Mouse (Mus musculus): Measurements from ENCODE around the gene 3110018I06Rik. TPM values are rescaled to one million over a fixed set of nuclear protein-coding genes. Genes with fewer than 3 reads are reported as not detected.

3110018I06Rik gene
- polyA plus RNA-seq, 1 experiment from 2014 or later = not detected

DNA sequence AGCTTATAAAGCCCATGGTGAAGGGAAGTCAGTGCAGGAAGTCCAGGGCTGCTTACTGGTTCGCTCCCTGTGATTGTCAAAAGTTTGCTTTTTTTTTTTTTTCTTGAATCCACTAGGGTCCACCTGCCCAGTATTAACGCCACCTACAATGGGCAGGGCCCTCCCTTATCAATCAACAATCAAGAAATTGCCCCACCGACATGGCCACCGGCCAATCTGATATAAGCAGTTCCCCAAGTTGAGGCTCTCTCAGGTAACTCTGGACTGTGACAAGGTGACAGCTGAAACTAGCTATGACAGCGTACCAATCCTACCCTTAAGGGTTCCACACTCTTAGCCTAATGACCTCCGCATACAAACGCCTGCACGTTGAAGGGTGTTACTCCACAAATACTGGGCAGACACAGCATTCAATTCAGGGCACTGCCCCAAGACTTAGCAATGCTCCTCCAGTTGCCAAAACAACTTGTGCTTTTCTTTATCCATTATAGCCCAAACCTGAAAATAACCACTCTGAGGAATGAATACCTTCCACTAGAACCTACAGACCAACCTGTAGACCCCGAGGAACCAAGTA lies 21.3 kb downstream of the 3110018I06Rik start:
- Histone ChIP-seq H3K27ac (ENCODE audit: low read depth, low read length) (no peak overlapping the region), H3K36me3 (ENCODE audit: control insufficient read depth, insufficient read depth, low read length) (no peaks in the 10 kb centered on the region), H3K4me2 (no peak overlapping the region), H3K4me3 (ENCODE audit: low read depth, low read length) (no peak overlapping the region), H3K27me3 (ENCODE audit: control insufficient read depth, insufficient read depth, low read length) (no peaks in the 10 kb centered on the region), H3K4me1 (ENCODE audit: control insufficient read depth, insufficient read depth, low read length) (no peaks in the 10 kb centered on the region), H3K9me3 (replicated peaks; ENCODE audit: control insufficient read depth, low read length) (no peaks in the 10 kb centered on the region), H3K9ac (ENCODE audit: low read depth, low read length) (no peak overlapping the region)
- 82% methylated on average over 9 of the region's 9 CpGs for WGBS (ENCODE audit: insufficient replicate concordance)
- ATAC-seq (replicated peaks; ENCODE audit: insufficient number of reproducible peaks, low FRiP score, low TSS enrichment) = no peak

DNA sequence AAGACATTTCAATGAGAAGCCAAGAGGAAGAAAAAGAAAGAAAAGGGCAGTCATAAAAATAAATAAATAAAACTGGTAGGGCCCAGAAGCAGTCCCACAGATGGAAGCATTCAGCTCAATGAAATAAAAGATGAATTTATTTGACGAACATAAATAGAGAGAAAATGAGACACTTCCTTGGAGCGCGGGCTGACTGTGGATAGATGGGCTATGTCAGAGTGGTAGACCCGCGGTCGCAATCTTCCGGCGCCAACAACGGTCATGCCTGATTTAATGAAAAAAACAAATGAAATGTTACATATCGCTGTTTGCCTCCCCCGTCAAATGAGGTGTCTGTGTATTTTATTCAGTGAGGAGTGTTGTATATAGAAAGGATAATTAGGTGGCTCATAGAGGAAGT lies 22.7 kb downstream of the 3110018I06Rik start:
- no peak overlapping the region for H3K9ac ChIP-seq (ENCODE audit: low read depth, low read length)
- no peak overlapping the region for H3K4me3 ChIP-seq (ENCODE audit: low read depth, low read length)
- no peaks in the 10 kb centered on the region for H3K27me3 ChIP-seq (ENCODE audit: control insufficient read depth, insufficient read depth, low read length)
- 84% methylated on average over 11 of the region's 11 CpGs for WGBS (ENCODE audit: insufficient replicate concordance)
- no peaks in the 10 kb centered on the region for H3K9me3 ChIP-seq (replicated peaks; ENCODE audit: control insufficient read depth, low read length)
- H3K36me3 ChIP-seq (ENCODE audit: control insufficient read depth, insufficient read depth, low read length) = no peaks in the 10 kb centered on the region
- H3K27ac ChIP-seq (ENCODE audit: low read depth, low read length) = no peak overlapping the region
- ATAC-seq (replicated peaks; ENCODE audit: insufficient number of reproducible peaks, low FRiP score, low TSS enrichment) = no peak
- no peak overlapping the region for H3K4me2 ChIP-seq
- H3K4me1 ChIP-seq (ENCODE audit: control insufficient read depth, insufficient read depth, low read length) = no peaks in the 10 kb centered on the region

DNA sequence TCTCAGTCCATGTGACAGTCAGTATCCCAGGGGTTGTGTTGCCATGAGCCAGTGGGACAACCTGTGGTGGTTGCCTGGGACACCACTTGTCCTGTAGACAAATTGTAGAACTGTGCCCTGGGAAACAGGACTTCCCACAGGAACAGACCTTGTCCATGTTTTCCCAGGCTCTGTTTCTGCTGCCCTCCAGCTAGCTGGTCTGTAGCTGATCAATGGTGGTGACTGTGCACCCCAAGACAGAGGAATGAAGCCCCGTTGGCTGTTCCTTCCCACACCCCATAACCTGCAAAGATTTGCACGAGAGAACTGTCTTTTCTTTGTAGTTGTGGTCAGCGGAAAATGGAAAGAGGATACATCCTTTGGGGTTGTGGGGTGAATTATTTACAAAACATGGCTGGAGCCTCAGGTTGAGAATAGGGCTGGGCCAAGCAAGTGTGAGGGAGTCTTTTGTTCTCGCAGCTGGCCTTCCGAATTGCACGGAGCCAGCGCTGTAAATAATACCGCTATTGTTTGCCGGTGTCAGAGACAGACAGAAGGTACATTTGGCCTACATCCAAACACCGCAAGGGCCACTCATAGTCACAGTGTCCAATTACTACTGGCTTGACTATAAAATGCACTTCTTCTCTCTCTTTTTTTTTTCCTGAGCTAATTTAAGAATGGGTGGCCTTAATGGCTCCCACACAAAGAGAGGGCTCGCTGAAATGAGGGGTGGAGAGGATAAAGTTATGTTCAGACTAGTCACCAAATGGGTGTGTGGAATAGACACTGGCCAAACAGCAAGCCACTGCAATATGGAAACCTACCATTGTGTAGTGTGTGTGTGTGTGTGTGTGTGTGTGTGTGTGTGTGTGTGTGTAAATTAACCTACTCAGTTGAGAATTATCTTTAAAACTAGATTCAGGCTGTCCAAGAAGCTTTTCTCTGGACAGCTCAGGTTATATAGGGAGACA lies 28.1 kb downstream of the 3110018I06Rik start:
- Histone ChIP-seq H3K27me3 (ENCODE audit: control insufficient read depth, insufficient read depth, low read length) (no peaks in the 10 kb centered on the region), H3K4me1 (ENCODE audit: control insufficient read depth, insufficient read depth, low read length) (no peaks in the 10 kb centered on the region), H3K27ac (ENCODE audit: low read depth, low read length) (no peak overlapping the region), H3K9ac (ENCODE audit: low read depth, low read length) (no peak overlapping the region), H3K4me2 (no peak overlapping the region), H3K36me3 (ENCODE audit: control insufficient read depth, insufficient read depth, low read length) (no peaks in the 10 kb centered on the region), H3K9me3 (replicated peaks; ENCODE audit: control insufficient read depth, low read length) (no peaks in the 10 kb centered on the region), H3K4me3 (ENCODE audit: low read depth, low read length) (no peak overlapping the region)
- no peak for ATAC-seq (replicated peaks; ENCODE audit: insufficient number of reproducible peaks, low FRiP score, low TSS enrichment)
- WGBS (ENCODE audit: insufficient replicate concordance) = 72% methylated on average over 11 of the region's 11 CpGs

DNA sequence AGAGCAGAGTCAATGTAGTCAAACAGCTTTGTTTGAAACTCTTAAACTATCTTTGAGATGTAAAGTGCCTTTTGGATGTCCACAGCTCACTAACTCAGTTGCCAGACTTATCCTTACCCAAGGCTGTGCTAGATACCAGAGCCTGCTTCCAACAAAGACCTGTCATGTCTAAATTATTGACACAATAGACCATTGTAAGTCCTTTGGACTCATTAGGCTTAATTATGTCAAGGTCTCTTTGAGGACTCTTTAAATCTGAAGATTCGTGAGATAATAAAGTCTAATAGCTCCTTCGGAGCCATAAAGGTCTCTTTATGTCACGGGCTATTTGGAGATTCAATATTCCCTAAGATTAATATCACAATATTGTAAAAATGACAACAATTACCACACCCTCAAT lies 32.5 kb downstream of the 3110018I06Rik start:
- Histone ChIP-seq H3K27me3 (ENCODE audit: control insufficient read depth, insufficient read depth, low read length) (no peaks in the 10 kb centered on the region), H3K9me3 (replicated peaks; ENCODE audit: control insufficient read depth, low read length) (no peaks in the 10 kb centered on the region), H3K4me2 (no peak overlapping the region), H3K4me1 (ENCODE audit: control insufficient read depth, insufficient read depth, low read length) (no peaks in the 10 kb centered on the region), H3K36me3 (ENCODE audit: control insufficient read depth, insufficient read depth, low read length) (no peaks in the 10 kb centered on the region), H3K9ac (ENCODE audit: low read depth, low read length) (no peak overlapping the region), H3K4me3 (ENCODE audit: low read depth, low read length) (no peak overlapping the region), H3K27ac (ENCODE audit: low read depth, low read length) (no peak overlapping the region)
- 86% methylated on average over 3 of the region's 3 CpGs for WGBS (ENCODE audit: insufficient replicate concordance)
- no peak for ATAC-seq (replicated peaks; ENCODE audit: insufficient number of reproducible peaks, low FRiP score, low TSS enrichment)

DNA sequence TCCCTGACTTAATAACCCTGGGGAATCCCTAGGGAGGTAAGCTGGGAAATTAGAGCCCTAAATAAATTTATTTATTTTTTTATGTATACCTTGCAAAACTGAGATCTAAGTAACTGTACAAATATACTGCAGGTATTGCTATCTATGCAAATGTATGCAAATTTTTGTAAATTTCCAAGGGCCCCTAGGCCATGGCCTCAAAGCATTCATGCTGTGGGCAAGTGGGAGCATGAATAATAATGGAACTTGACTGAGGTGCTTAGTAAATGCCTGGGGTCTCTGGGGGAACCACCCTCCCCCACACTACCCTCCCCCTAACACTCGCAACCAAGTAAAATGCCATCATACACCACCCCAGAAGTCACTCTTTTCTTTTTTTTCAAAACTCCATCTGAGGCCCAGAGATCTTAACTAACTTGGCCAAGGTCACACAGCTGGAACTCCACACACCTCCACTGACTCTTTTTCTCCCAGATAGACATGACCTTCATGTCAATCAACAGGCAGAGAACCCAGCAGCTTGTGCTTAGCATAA lies 40.0 kb downstream of the 3110018I06Rik start:
- 52% methylated on average over 1 of the region's 1 CpGs for WGBS (ENCODE audit: insufficient replicate concordance)
- H3K4me2 ChIP-seq = no peak overlapping the region
- no peaks in the 10 kb centered on the region for H3K27me3 ChIP-seq (ENCODE audit: control insufficient read depth, insufficient read depth, low read length)
- no peaks in the 10 kb centered on the region for H3K9me3 ChIP-seq (replicated peaks; ENCODE audit: control insufficient read depth, low read length)
- no peaks in the 10 kb centered on the region for H3K36me3 ChIP-seq (ENCODE audit: control insufficient read depth, insufficient read depth, low read length)
- H3K4me1 ChIP-seq (ENCODE audit: control insufficient read depth, insufficient read depth, low read length) = no peaks in the 10 kb centered on the region
- H3K4me3 ChIP-seq (ENCODE audit: low read depth, low read length) = no peak overlapping the region
- H3K27ac ChIP-seq (ENCODE audit: low read depth, low read length) = no peak overlapping the region
- no peak for ATAC-seq (replicated peaks; ENCODE audit: insufficient number of reproducible peaks, low FRiP score, low TSS enrichment)
- H3K9ac ChIP-seq (ENCODE audit: low read depth, low read length) = no peak overlapping the region

DNA sequence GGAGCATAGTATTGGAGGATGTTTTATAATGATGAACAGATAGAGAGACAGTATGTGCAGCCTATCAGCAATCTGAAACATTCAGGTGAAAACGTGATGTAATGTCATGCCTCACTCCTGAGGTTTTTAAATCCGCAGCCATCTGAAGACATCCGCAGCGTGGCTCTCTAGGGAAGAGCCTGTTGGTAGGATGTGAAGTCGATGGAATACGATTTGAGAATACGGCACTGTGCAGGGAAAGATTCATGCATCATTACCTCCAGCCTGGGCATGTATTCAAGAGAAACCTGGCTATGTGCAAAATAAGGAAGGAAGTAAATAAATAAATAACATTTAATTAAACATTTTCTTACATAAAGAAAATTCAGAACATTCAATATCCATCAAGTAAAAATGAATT lies 44.4 kb downstream of the 3110018I06Rik start:
- H3K27me3 ChIP-seq (ENCODE audit: control insufficient read depth, insufficient read depth, low read length) = no peaks in the 10 kb centered on the region
- no peak overlapping the region for H3K4me3 ChIP-seq (ENCODE audit: low read depth, low read length)
- H3K9me3 ChIP-seq (replicated peaks; ENCODE audit: control insufficient read depth, low read length) = no peaks in the 10 kb centered on the region
- 92% methylated on average over 7 of the region's 7 CpGs for WGBS (ENCODE audit: insufficient replicate concordance)
- no peaks in the 10 kb centered on the region for H3K36me3 ChIP-seq (ENCODE audit: control insufficient read depth, insufficient read depth, low read length)
- H3K27ac ChIP-seq (ENCODE audit: low read depth, low read length) = no peak overlapping the region
- no peak for ATAC-seq (replicated peaks; ENCODE audit: insufficient number of reproducible peaks, low FRiP score, low TSS enrichment)
- no peaks in the 10 kb centered on the region for H3K4me1 ChIP-seq (ENCODE audit: control insufficient read depth, insufficient read depth, low read length)
- no peak overlapping the region for H3K4me2 ChIP-seq
- no peak overlapping the region for H3K9ac ChIP-seq (ENCODE audit: low read depth, low read length)

Measured in heart, embryonic 11.5 days (tissue).